In genomic region chr11:116208660-116209059, GRCm38 (mm10) we compare ENCODE assay signal across 20 mouse cellular contexts. TPM values are rescaled to one million over a fixed set of nuclear protein-coding genes. Genes with fewer than 3 reads are reported as not detected.
DNase-seq lines count a peak whose midpoint lies in the region; ATAC-seq and TF ChIP-seq lines count a peak whose summit lies in the region.
"Had no signal": no experiment of that assay in that cellular context is flagged by ENCODE, and none has a peak within 500 bp of the region (broad histone marks: within the 10 kb centered on the region; RNA-seq: fewer than 3 reads in every experiment).

No protein-coding gene starts in this region.

- H3K27ac ChIP-seq in liver, adult 2 months (replicated peaks; ENCODE audit: insufficient read depth, low read depth, low read length): peak overlapping the region; percentile 75
- H3K27ac ChIP-seq in liver, embryonic 12.5 days: no peak overlapping the region
- H3K27ac ChIP-seq in ES-E14 (ENCODE audit: insufficient read depth, low read depth, low read length, poor library complexity, severe bottlenecking): no peak overlapping the region
- peak overlapping the region; percentile 99 for H3K27ac ChIP-seq in small intestine, adult 2 months (ENCODE audit: insufficient read depth, low read depth, low read length)
- H3K27ac ChIP-seq in heart, embryonic 11.5 days (ENCODE audit: low read depth, low read length): no peak overlapping the region
- H3K27ac ChIP-seq in forebrain, embryonic 14.5 days (ENCODE audit: low read depth, low read length): no peak overlapping the region
- H3K27ac ChIP-seq: embryonic facial prominence, embryonic 10.5 days; embryonic facial prominence, embryonic 12.5 days; forebrain, embryonic 15.5 days had no signal

- no peak for ATAC-seq in liver, embryonic 12.5 days
- no peak for ATAC-seq in heart, embryonic 11.5 days (replicated peaks; ENCODE audit: insufficient number of reproducible peaks, low FRiP score, low TSS enrichment)
- ATAC-seq in forebrain, embryonic 14.5 days: no peak
- ATAC-seq: activated CD4-positive, CD25-positive, alpha-beta regulatory T cell, adult 4 months; forebrain, embryonic 15.5 days; forebrain, postnatal 0 days; Patski had no signal

- TF ChIP-seq POLR2A in liver, adult 2 months (IDR thresholded peaks at IDR 0.05; ENCODE audit: extremely low read depth, insufficient read depth, low read length): no peak
- no peak for TF ChIP-seq POLR2A in small intestine, adult 2 months (IDR thresholded peaks at IDR 0.05; ENCODE audit: low read depth, low read length)

- 81% methylated on average over 3 of the region's 3 CpGs for WGBS in liver, adult 2 months
- WGBS in liver, embryonic 12.5 days (ENCODE audit: insufficient replicate concordance): 75% methylated on average over 3 of the region's 3 CpGs
- 87% methylated on average over 3 of the region's 3 CpGs for WGBS in small intestine, adult 2 months
- WGBS in heart, embryonic 11.5 days (ENCODE audit: insufficient replicate concordance): 82% methylated on average over 3 of the region's 3 CpGs
- 86% methylated on average over 3 of the region's 3 CpGs for WGBS in forebrain, embryonic 14.5 days

- no peaks in the 10 kb centered on the region for H3K36me3 ChIP-seq in liver, adult 2 months (ENCODE audit: control insufficient read depth, insufficient read depth, low read length)
- H3K36me3 ChIP-seq in liver, embryonic 12.5 days: peaks cover 40% of the 10 kb centered on the region
- H3K36me3 ChIP-seq in ES-E14 (ENCODE audit: control insufficient read depth, insufficient read depth, low read length, poor library complexity, severe bottlenecking): no peaks in the 10 kb centered on the region; the same call in 1 of the 2 replicates
- H3K36me3 ChIP-seq in small intestine, adult 2 months (ENCODE audit: control insufficient read depth, insufficient read depth, low read length): peaks cover 3% of the 10 kb centered on the region
- peaks cover 13% of the 10 kb centered on the region for H3K36me3 ChIP-seq in heart, embryonic 11.5 days (ENCODE audit: control insufficient read depth, insufficient read depth, low read length)
- peaks cover 17% of the 10 kb centered on the region for H3K36me3 ChIP-seq in forebrain, embryonic 14.5 days (ENCODE audit: control insufficient read depth, insufficient read depth, low read length)

- H3K9ac ChIP-seq in liver, adult 2 months (ENCODE audit: low read depth, low read length): no peak overlapping the region
- no peak overlapping the region for H3K9ac ChIP-seq in liver, embryonic 12.5 days
- H3K9ac ChIP-seq in ES-E14 (ENCODE audit: insufficient read depth, low read depth, low read length, poor library complexity, severe bottlenecking): no peak overlapping the region
- H3K9ac ChIP-seq in heart, embryonic 11.5 days (ENCODE audit: low read depth, low read length): no peak overlapping the region
- H3K9ac ChIP-seq in forebrain, embryonic 14.5 days (ENCODE audit: low read length): no peak overlapping the region
- H3K9ac ChIP-seq: embryonic facial prominence, embryonic 12.5 days; forebrain, embryonic 15.5 days; forebrain, postnatal 0 days had no signal

- in situ Hi-C loops in ES-E14 (cut with MboI; ENCODE audit: low sequenced_read_pairs in 2 of 2, unreplicated experiment in 2 of 2): no loop called here

- no peak overlapping the region for H3K4me3 ChIP-seq in liver, adult 2 months (ENCODE audit: insufficient read depth, low read depth, low read length)
- no peak overlapping the region for H3K4me3 ChIP-seq in liver, embryonic 12.5 days
- no peak overlapping the region for H3K4me3 ChIP-seq in ES-E14 (ENCODE audit: insufficient read depth in 1 of 2, low read depth in 1 of 2, low read length in 2 of 2, poor library complexity in 1 of 2, severe bottlenecking in 1 of 2)
- H3K4me3 ChIP-seq in small intestine, adult 2 months (ENCODE audit: low read depth, low read length): no peak overlapping the region
- no peak overlapping the region for H3K4me3 ChIP-seq in heart, embryonic 11.5 days (ENCODE audit: low read depth, low read length)
- H3K4me3 ChIP-seq in forebrain, embryonic 14.5 days (ENCODE audit: low read depth, low read length): no peak overlapping the region
- H3K4me3 ChIP-seq: embryonic facial prominence, embryonic 10.5 days; embryonic facial prominence, embryonic 12.5 days; forebrain, embryonic 15.5 days had no signal

- H3K9me3 ChIP-seq in liver, embryonic 12.5 days (replicated peaks): no peaks in the 10 kb centered on the region
- H3K9me3 ChIP-seq in ES-E14 (ENCODE audit: control insufficient read depth, insufficient read depth, low read depth, low read length): no peaks in the 10 kb centered on the region
- no peaks in the 10 kb centered on the region for H3K9me3 ChIP-seq in heart, embryonic 11.5 days (replicated peaks; ENCODE audit: control insufficient read depth, low read length)
- H3K9me3 ChIP-seq in forebrain, embryonic 14.5 days (replicated peaks; ENCODE audit: control insufficient read depth, low read length): no peaks in the 10 kb centered on the region
- H3K9me3 ChIP-seq: embryonic facial prominence, embryonic 10.5 days; embryonic facial prominence, embryonic 12.5 days; forebrain, embryonic 15.5 days had no signal

- no peak for TF ChIP-seq CTCF in liver, adult 2 months (IDR thresholded peaks at IDR 0.05; ENCODE audit: low read depth, low read length)
- no peak for TF ChIP-seq CTCF in small intestine, adult 2 months (IDR thresholded peaks at IDR 0.05; ENCODE audit: extremely low read depth, insufficient read length, insufficient replicate concordance, low read depth, low read length)

- H3K4me2 ChIP-seq in liver, embryonic 12.5 days: no peak overlapping the region
- no peak overlapping the region for H3K4me2 ChIP-seq in heart, embryonic 11.5 days
- no peak overlapping the region for H3K4me2 ChIP-seq in forebrain, embryonic 14.5 days (ENCODE audit: low read length)
- H3K4me2 ChIP-seq: embryonic facial prominence, embryonic 12.5 days; forebrain, embryonic 15.5 days had no signal

- DNase-seq in liver, adult 2 months (ENCODE audit: extremely low read depth, low read depth, low spot score): no peak
- no peak for DNase-seq in ES-E14 (ENCODE audit: low read depth, low spot score)
- no peak for DNase-seq in forebrain, embryonic 14.5 days (ENCODE audit: low spot score)
- DNase-seq: adrenal gland, adult 8-10 months; adrenal gland, postnatal 14 days; adrenal gland, postnatal 36 days; cerebellum, adult 11-12 months; cerebellum, adult 2 months; cerebellum, adult 9-10 months; cerebellum, postnatal 10 days; cerebellum, postnatal 25 days; forebrain, postnatal 0 days had no signal

- H3K27me3 ChIP-seq in liver, adult 2 months (ENCODE audit: control insufficient read depth, insufficient read depth, low read length): no peaks in the 10 kb centered on the region
- H3K27me3 ChIP-seq in liver, embryonic 12.5 days (replicated peaks): no peaks in the 10 kb centered on the region
- H3K27me3 ChIP-seq in small intestine, adult 2 months (ENCODE audit: control insufficient read depth, insufficient read depth, low read length): no peaks in the 10 kb centered on the region
- no peaks in the 10 kb centered on the region for H3K27me3 ChIP-seq in heart, embryonic 11.5 days (ENCODE audit: control insufficient read depth, insufficient read depth, low read length)
- no peaks in the 10 kb centered on the region for H3K27me3 ChIP-seq in forebrain, embryonic 14.5 days (replicated peaks; ENCODE audit: control insufficient read depth, insufficient read depth, low read length)
- H3K27me3 ChIP-seq: embryonic facial prominence, embryonic 12.5 days; forebrain, embryonic 15.5 days; Patski had no signal

- no peaks in the 10 kb centered on the region for H3K79me2 ChIP-seq in liver, adult 2 months (ENCODE audit: control insufficient read depth, insufficient read depth, low read length)

- H3K4me1 ChIP-seq in liver, adult 2 months (ENCODE audit: control insufficient read depth, insufficient read depth, low read length): peaks cover 26% of the 10 kb centered on the region
- peaks cover 22% of the 10 kb centered on the region; the same call in 1 of the 2 replicates for H3K4me1 ChIP-seq in liver, embryonic 12.5 days
- H3K4me1 ChIP-seq in ES-E14 (ENCODE audit: control insufficient read depth in 2 of 2, insufficient read depth in 2 of 2, low read length in 2 of 2, poor library complexity in 1 of 2): peaks cover 0 to 10% of the 10 kb centered on the region in 2 experiments; a peak in 1 of 4 replicates
- peaks cover 20% of the 10 kb centered on the region for H3K4me1 ChIP-seq in small intestine, adult 2 months (ENCODE audit: control insufficient read depth, insufficient read depth, insufficient read length, low read length)
- no peaks in the 10 kb centered on the region for H3K4me1 ChIP-seq in heart, embryonic 11.5 days (ENCODE audit: control insufficient read depth, insufficient read depth, low read length)
- H3K4me1 ChIP-seq in forebrain, embryonic 14.5 days (ENCODE audit: control insufficient read depth, insufficient read depth, low read length): no peaks in the 10 kb centered on the region
- H3K4me1 ChIP-seq: embryonic facial prominence, embryonic 10.5 days; embryonic facial prominence, embryonic 12.5 days; forebrain, embryonic 15.5 days had no signal

RNA-seq across cellular contexts. Expression of gene Acox1, which starts 9.8 kb away (rescaled TPM):
- 994 and 1,028 TPM in 2 replicates for total RNA-seq in liver, adult 2 months (2014; rRNA removed)
- 683 and 720 TPM in 2 replicates for polyA plus RNA-seq in liver, adult 2 months (2012; rRNA removed)
- 15.3 and 19.7 TPM in 2 replicates for polyA plus RNA-seq in liver, embryonic 12.5 days (2016; fragmentation: Nextera tagmentation; extraction: Ambion mirVana)
- 11.2 and 16.5 TPM in 2 replicates for total RNA-seq in ES-E14 (2012; rRNA removed)
- 71.1 and 112 TPM in 2 replicates for polyA plus RNA-seq in small intestine, adult 2 months (2012; rRNA removed)
- 29.3 and 32.3 TPM in 2 replicates for polyA plus RNA-seq in heart, embryonic 11.5 days (2014; fragmentation: Nextera tagmentation; extraction: Ambion mirVana)
- polyA plus RNA-seq in forebrain, embryonic 14.5 days (2014; fragmentation: Nextera tagmentation; extraction: Ambion mirVana): 48.1 and 56.3 TPM in 2 replicates

RNA-seq across cellular contexts. Expression of gene Ten1, which starts 10.0 kb away (rescaled TPM):
- 3.0 and 5.3 TPM in 2 replicates for total RNA-seq in liver, adult 2 months (2014; rRNA removed)
- 2.3 and 3.0 TPM in 2 replicates for polyA plus RNA-seq in liver, adult 2 months (2012; rRNA removed)
- 43.4 and 44.0 TPM in 2 replicates for polyA plus RNA-seq in liver, embryonic 12.5 days (2016; fragmentation: Nextera tagmentation; extraction: Ambion mirVana)
- 17.0 and 19.1 TPM in 2 replicates for total RNA-seq in ES-E14 (2012; rRNA removed)
- 15.8 and 27.7 TPM in 2 replicates for polyA plus RNA-seq in small intestine, adult 2 months (2012; rRNA removed)
- polyA plus RNA-seq in heart, embryonic 11.5 days (2014; fragmentation: Nextera tagmentation; extraction: Ambion mirVana): 74.0 and 76.4 TPM in 2 replicates
- polyA plus RNA-seq in forebrain, embryonic 14.5 days (2014; fragmentation: Nextera tagmentation; extraction: Ambion mirVana): 81.8 and 83.2 TPM in 2 replicates

RNA-seq across cellular contexts. Expression of gene Evpl, which starts 29.2 kb away (rescaled TPM):
- total RNA-seq in liver, adult 2 months (2014; rRNA removed): 0.07 and 0.18 TPM in 2 replicates
- polyA plus RNA-seq in liver, adult 2 months (2012; rRNA removed): 0.12 and 0.16 TPM in 2 replicates
- polyA plus RNA-seq in liver, embryonic 12.5 days (2016; fragmentation: Nextera tagmentation; extraction: Ambion mirVana): 0.30 and 0.31 TPM in 2 replicates
- total RNA-seq in ES-E14 (2012; rRNA removed): 2.9 and 4.5 TPM in 2 replicates
- polyA plus RNA-seq in small intestine, adult 2 months (2012; rRNA removed): 6.3 and 12.1 TPM in 2 replicates
- polyA plus RNA-seq in heart, embryonic 11.5 days (2014; fragmentation: Nextera tagmentation; extraction: Ambion mirVana): 0.26 and 0.31 TPM in 2 replicates
- polyA plus RNA-seq in forebrain, embryonic 14.5 days (2014; fragmentation: Nextera tagmentation; extraction: Ambion mirVana): 0.11 and 0.17 TPM in 2 replicates
- polyA plus RNA-seq: activated CD4-positive, CD25-positive, alpha-beta regulatory T cell, adult 4 months had no signal

RNA-seq across cellular contexts. Expression of gene Fbf1, which starts 40.7 kb away (rescaled TPM):
- total RNA-seq in liver, adult 2 months (2014; rRNA removed): 5.6 and 9.0 TPM in 2 replicates
- polyA plus RNA-seq in liver, adult 2 months (2012; rRNA removed): 3.6 and 4.5 TPM in 2 replicates
- polyA plus RNA-seq in liver, embryonic 12.5 days (2016; fragmentation: Nextera tagmentation; extraction: Ambion mirVana): 14.3 and 15.0 TPM in 2 replicates
- 29.4 and 32.1 TPM in 2 replicates for total RNA-seq in ES-E14 (2012; rRNA removed)
- 5.0 and 6.5 TPM in 2 replicates for polyA plus RNA-seq in small intestine, adult 2 months (2012; rRNA removed)
- polyA plus RNA-seq in heart, embryonic 11.5 days (2014; fragmentation: Nextera tagmentation; extraction: Ambion mirVana): 20.3 and 20.6 TPM in 2 replicates
- 25.9 and 44.4 TPM in 2 replicates for polyA plus RNA-seq in forebrain, embryonic 14.5 days (2014; fragmentation: Nextera tagmentation; extraction: Ambion mirVana)

Comparison
In these comparisons a context has a peak if more than half of its experiments do, and no peak if none do; other contexts are left out.
1. H3K27ac ChIP-seq: peak in liver, adult 2 months (single experiment) and small intestine, adult 2 months (single experiment); none in liver, embryonic 12.5 days (single experiment), ES-E14 (single experiment), heart, embryonic 11.5 days (single experiment) and forebrain, embryonic 14.5 days (single experiment).